Mouse (Mus musculus) kidney, adult 2 months (tissue): ENCODE results near the gene Ms4a8a. TPM values are rescaled to one million over a fixed set of nuclear protein-coding genes. Genes with fewer than 3 reads are reported as not detected.

Source experiments
- DNase-seq: peaks from one replicate; pipeline ENCODE4 v3.0.0; 2021
- H3K27ac ChIP-seq: fragments of 200-500 bp; 2 replicates; pipeline ENCODE4 v1.5.1; 2012; ENCODE audit warnings: low read depth, low read length, control low read depth, inconsistent platforms; ENCODE audit not compliant: insufficient read depth
- H3K27me3 ChIP-seq: fragments of 200-500 bp; replicated peaks from 2 replicates; pipeline ENCODE4 v1.6.1; 2012; ENCODE audit warnings: mild to moderate bottlenecking, moderate library complexity, low read length, inconsistent platforms; ENCODE audit not compliant: control insufficient read depth, insufficient read depth
- H3K36me3 ChIP-seq: fragments of 200-500 bp; 2 replicates; pipeline ENCODE4 v1.6.1; 2012; ENCODE audit warnings: mild to moderate bottlenecking, moderate library complexity, low read length, inconsistent platforms; ENCODE audit not compliant: control insufficient read depth, insufficient read depth
- H3K4me1 ChIP-seq: fragments of 200-500 bp; 2 replicates; pipeline ENCODE4 v1.6.1; 2011; ENCODE audit warnings: low read length; ENCODE audit not compliant: control insufficient read depth, insufficient read depth
- H3K4me3 ChIP-seq: fragments of 200-500 bp; 2 replicates; pipeline ENCODE4 v1.5.1; 2011; ENCODE audit warnings: mild to moderate bottlenecking, low read depth, low read length, control low read depth; ENCODE audit not compliant: insufficient read depth
- CTCF ChIP-seq: fragments of 200-500 bp; conservative IDR thresholded peaks from 2 replicates; pipeline ENCODE4 v1.5.1; 2011; ENCODE audit warnings: low read depth, mild to moderate bottlenecking, control low read depth, low read length, moderate library complexity, mixed read lengths; ENCODE audit not compliant: insufficient read depth, insufficient read length
- POLR2A ChIP-seq: fragments of 200-500 bp; IDR thresholded peaks from one replicate; pipeline ENCODE4 v1.6.1; 2011; ENCODE audit warnings: low read depth, low read length, control low read depth
- WGBS: fragments of 180-500 bp; shearing (Covaris S2); methylation state at CpG from one replicate; pipeline ENCODE4 v1.1.7; 2018; 5-methylcytosine and 5-hydroxymethylcytosine counted together
- polyA plus RNA-seq: library from polyadenylated mRNA; depleted of rRNA; stranded (reverse); fragments of >200 nt; gene quantifications from 2 replicates; pipeline ENCODE4 v1.2.3, GENCODE M21; 2012; rRNA removed

Ms4a8a gene
- polyA plus RNA-seq, 1 experiment, result 0.86 TPM

DNA sequence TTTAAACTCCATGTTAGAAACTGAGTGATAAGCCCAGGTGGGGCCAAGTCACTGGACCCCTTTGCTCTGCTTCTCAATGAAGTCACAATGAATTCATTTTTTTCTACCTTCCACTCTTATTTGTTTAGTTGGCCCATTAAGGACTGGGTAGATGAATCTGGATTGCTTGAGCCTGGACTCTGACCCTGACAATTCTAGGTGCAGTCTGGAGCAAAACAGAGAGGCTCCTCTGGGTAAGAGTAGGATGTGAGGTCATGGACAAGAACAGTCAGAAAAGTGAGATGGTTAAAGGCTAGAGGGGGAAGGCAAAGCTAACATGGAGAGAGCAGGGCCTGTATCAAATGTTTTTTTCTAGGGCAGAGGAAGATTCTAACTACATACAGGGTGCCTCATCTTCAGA lies 31.5 kb downstream of the Ms4a8a start:
- peak; percentile 61 for DNase-seq
- Histone ChIP-seq H3K4me3 (no peak overlapping the region), H3K27me3 (no peaks in the 10 kb centered on the region), H3K36me3 (no peaks in the 10 kb centered on the region), H3K27ac (peak overlapping the region; percentile 86), H3K4me1 (peaks cover 6% of the 10 kb centered on the region)
- no peak for TF ChIP-seq CTCF

GRCm38 (mm10) chr19:11048503-11048902 lies 32.4 kb downstream of the Ms4a8a start:
- WGBS, result 76% methylated on average over 1 of the region's 1 CpGs
- peaks cover 5% of the 10 kb centered on the region for H3K4me1 ChIP-seq
- no peaks in the 10 kb centered on the region for H3K27me3 ChIP-seq
- no peak for TF ChIP-seq POLR2A
- TF ChIP-seq CTCF, result no peak
- peak overlapping the region; percentile 45 for H3K27ac ChIP-seq
- H3K36me3 ChIP-seq, result no peaks in the 10 kb centered on the region
- DNase-seq, result peak; percentile 26
- H3K4me3 ChIP-seq, result no peak overlapping the region

GRCm38 (mm10) chr19:11048009-11048408 lies 32.9 kb downstream of the Ms4a8a start:
- no peak overlapping the region for H3K4me3 ChIP-seq
- WGBS, result 71% methylated on average over 6 of the region's 6 CpGs
- no peaks in the 10 kb centered on the region for H3K36me3 ChIP-seq
- H3K27me3 ChIP-seq, result no peaks in the 10 kb centered on the region
- TF ChIP-seq CTCF (no peak), POLR2A (no peak)
- H3K27ac ChIP-seq, result peak overlapping the region; percentile 28
- no peak for DNase-seq
- peaks cover 2% of the 10 kb centered on the region; the same call in 1 of the 2 replicates for H3K4me1 ChIP-seq

GRCm38 (mm10) chr19:11044996-11045711 lies 35.7 kb downstream of the Ms4a8a start:
- H3K4me3 ChIP-seq, result peak overlapping the region; percentile 44; the same call in 1 of the 2 replicates
- 6% methylated on average over 40 of the region's 40 CpGs for WGBS
- H3K27ac ChIP-seq, result no peak overlapping the region
- no peaks in the 10 kb centered on the region for H3K36me3 ChIP-seq
- DNase-seq, result peak; percentile 66
- TF ChIP-seq CTCF (peak; percentile 63), POLR2A (no peak)
- no peaks in the 10 kb centered on the region; the same call in 1 of the 2 replicates for H3K4me1 ChIP-seq
- no peaks in the 10 kb centered on the region for H3K27me3 ChIP-seq

DNA sequence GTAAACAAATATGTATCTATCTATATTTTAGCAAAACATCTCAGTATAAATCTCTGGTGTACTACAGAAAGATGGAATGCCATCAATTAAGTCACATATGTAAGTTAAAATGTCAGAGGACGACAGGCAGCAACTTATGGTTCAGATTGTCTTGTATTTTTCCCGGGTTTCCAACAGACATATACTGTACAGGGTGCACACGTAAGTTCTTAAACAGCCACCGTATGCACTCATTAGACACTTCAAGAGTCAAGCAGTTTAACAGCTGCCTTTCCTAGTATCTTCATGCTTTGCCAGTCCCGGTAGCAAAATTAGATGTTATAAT lies 36.3 kb downstream of the Ms4a8a start:
- Histone ChIP-seq H3K4me1 (no peaks in the 10 kb centered on the region; the same call in 1 of the 2 replicates), H3K27ac (no peak overlapping the region), H3K36me3 (no peaks in the 10 kb centered on the region), H3K4me3 (no peak overlapping the region), H3K27me3 (no peaks in the 10 kb centered on the region)
- WGBS, result 14% methylated on average over 5 of the region's 5 CpGs
- no peak for TF ChIP-seq CTCF
- no peak for TF ChIP-seq POLR2A
- DNase-seq, result no peak

GRCm38 (mm10) chr19:11037570-11037969 lies 43.3 kb downstream of the Ms4a8a start:
- no peaks in the 10 kb centered on the region for H3K4me1 ChIP-seq
- 0 out of 2 replicates have a peak, but pooled peaks cover 1% of the 10 kb centered on the region for H3K27me3 ChIP-seq
- DNase-seq, result no peak
- H3K36me3 ChIP-seq, result no peaks in the 10 kb centered on the region
- no peak overlapping the region for H3K4me3 ChIP-seq
- no peak overlapping the region for H3K27ac ChIP-seq
- TF ChIP-seq POLR2A (no peak), CTCF (no peak)

- H3K27me3 ChIP-seq, result no peaks in the 10 kb centered on the region
- H3K36me3 ChIP-seq, result no peaks in the 10 kb centered on the region
- DNase-seq, result no peak
- H3K4me3 ChIP-seq, result no peak overlapping the region
- H3K4me1 ChIP-seq, result no peaks in the 10 kb centered on the region
- no peak overlapping the region for H3K27ac ChIP-seq
- TF ChIP-seq POLR2A, result no peak
These were observed 58.5 kb downstream of the Ms4a8a start for GRCm38 (mm10) chr19:11022382-11022781.

DNA sequence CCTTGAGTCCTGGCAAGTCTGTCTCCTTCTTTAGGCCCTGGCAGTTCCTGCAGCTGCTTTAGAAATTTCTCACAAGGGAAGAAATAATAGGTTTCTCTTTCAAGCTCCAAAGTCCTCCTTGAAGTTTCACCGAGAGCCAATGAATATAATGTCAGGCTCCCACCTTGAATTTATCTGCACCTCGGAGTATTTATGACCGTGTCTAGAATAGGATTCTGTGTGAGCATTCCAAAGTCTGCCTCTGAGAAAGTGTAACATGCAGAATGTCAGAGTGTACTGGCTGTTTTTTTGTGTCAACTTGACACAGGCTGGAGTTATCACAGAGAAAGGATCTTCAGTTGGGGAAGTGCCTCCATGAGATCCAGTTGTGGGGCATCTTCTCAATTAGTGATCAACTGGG lies 63.0 kb downstream of the Ms4a8a start, which contains the start of gene Ms4a18:
Gene Ms4a18 (minus strand): TSS at position 141 of the 400 bp plus-strand sequence.
- Histone ChIP-seq H3K27ac (no peak within 1 kb of the TSS), H3K4me1 (no peaks in the 10 kb centered on the region), H3K27me3 (no peaks in the 10 kb centered on the region), H3K36me3 (no peaks in the 10 kb centered on the region), H3K4me3 (no peak within 1 kb of the TSS)
- 70% methylated on average over 3 of the region's 3 CpGs for WGBS
- no peak for DNase-seq
- TF ChIP-seq CTCF (no peak), POLR2A (no peak)

Other genes starting within 250 kb of the Ms4a8a start
- gene Slc15a3, start 241.4 kb downstream of the Ms4a8a start, polyA plus RNA-seq, result 6.2 and 6.7 TPM in 2 replicates
- 12.1 and 15.8 TPM in 2 replicates for gene Tmem132a, start 211.2 kb downstream of the Ms4a8a start, polyA plus RNA-seq
- gene Tmem109, start 199.1 kb downstream of the Ms4a8a start, polyA plus RNA-seq, result 101 and 124 TPM in 2 replicates
- 175 and 188 TPM in 2 replicates for gene Prpf19, start 185.9 kb downstream of the Ms4a8a start, polyA plus RNA-seq
- gene Zp1, start 160.5 kb downstream of the Ms4a8a start, polyA plus RNA-seq, result 0.05 TPM in 1 of 2 replicates, not detected in the other
- gene Ptgdr2, start 143.9 kb downstream of the Ms4a8a start, polyA plus RNA-seq, result 0.05 TPM in 1 of 2 replicates, not detected in the other
- 3.9 TPM in 2 replicates for gene Ccdc86, start 131.8 kb downstream of the Ms4a8a start, polyA plus RNA-seq
- 0.18 TPM in 1 of 2 replicates, not detected in the other for gene Ms4a10, start 106.4 kb downstream of the Ms4a8a start, polyA plus RNA-seq
- gene Ms4a15, start 87.9 kb downstream of the Ms4a8a start, polyA plus RNA-seq, result not detected in 2 replicates
- gene Ms4a18, start 63.1 kb downstream of the Ms4a8a start, polyA plus RNA-seq, result not detected in 2 replicates
- gene 1700017D01Rik, start 49.8 kb upstream of the Ms4a8a start, polyA plus RNA-seq, result 0.10 TPM in 1 of 2 replicates, not detected in the other
- gene 1700025F22Rik, start 84.2 kb upstream of the Ms4a8a start, polyA plus RNA-seq, result not detected in 2 replicates
- not detected in 2 replicates for gene Ms4a13, start 115.6 kb upstream of the Ms4a8a start, polyA plus RNA-seq
- gene Ms4a12, start 151.3 kb upstream of the Ms4a8a start, polyA plus RNA-seq, result not detected in 2 replicates
- 0.07 and 1.9 TPM in 2 replicates for gene Ms4a1, start 185.1 kb upstream of the Ms4a8a start, polyA plus RNA-seq
- gene Ms4a5, start 202.8 kb upstream of the Ms4a8a start, polyA plus RNA-seq, result not detected in 2 replicates
- 0.08 TPM in 2 replicates for gene Ms4a14, start 233.4 kb upstream of the Ms4a8a start, polyA plus RNA-seq